Mouse (Mus musculus): Measurements from ENCODE around the gene Fmnl1. TPM values are rescaled to one million over a fixed set of nuclear protein-coding genes. Genes with fewer than 3 reads are reported as not detected.

Fmnl1 gene
- polyA plus RNA-seq, 1 experiment from 2014 or later, result 3.8 TPM

- no peak overlapping the region for H3K4me2 ChIP-seq
- WGBS, result 27% methylated on average over 9 of the region's 9 CpGs
- H3K27ac ChIP-seq, result no peak overlapping the region
- no peak for ATAC-seq (replicated peaks; ENCODE audit: low FRiP score)
- no peaks in the 10 kb centered on the region for H3K9me3 ChIP-seq (replicated peaks)
- H3K27me3 ChIP-seq, result peaks cover 48% of the 10 kb centered on the region
- no peak overlapping the region for H3K9ac ChIP-seq
- H3K4me1 ChIP-seq, result peaks cover 26% of the 10 kb centered on the region
- H3K36me3 ChIP-seq, result no peaks in the 10 kb centered on the region
- H3K4me3 ChIP-seq (replicated peaks), result no peak overlapping the region
Observed at GRCm38 (mm10) chr11:103168690-103169390, 2.1 kb upstream of the Fmnl1 start.

- Histone ChIP-seq H3K27ac (no peak overlapping the region), H3K9me3 (replicated peaks) (no peaks in the 10 kb centered on the region), H3K36me3 (no peaks in the 10 kb centered on the region), H3K4me3 (replicated peaks) (no peak overlapping the region), H3K27me3 (peaks cover 48% of the 10 kb centered on the region), H3K4me2 (no peak overlapping the region), H3K4me1 (peaks cover 26% of the 10 kb centered on the region), H3K9ac (no peak overlapping the region)
- no peak for ATAC-seq (replicated peaks; ENCODE audit: low FRiP score)
- 87% methylated on average over 5 of the region's 5 CpGs for WGBS
Observed at GRCm38 (mm10) chr11:103169664-103170063, 1.2 kb upstream of the Fmnl1 start.

GRCm38 (mm10) chr11:103170111-103170493 is 805 bp upstream of the Fmnl1 start:
- peak overlapping the region; percentile 60 for H3K4me3 ChIP-seq (replicated peaks)
- peaks cover 48% of the 10 kb centered on the region for H3K27me3 ChIP-seq
- H3K36me3 ChIP-seq, result no peaks in the 10 kb centered on the region
- no peak overlapping the region for H3K27ac ChIP-seq
- H3K9me3 ChIP-seq (replicated peaks), result no peaks in the 10 kb centered on the region
- peaks cover 30% of the 10 kb centered on the region for H3K4me1 ChIP-seq
- H3K4me2 ChIP-seq, result peak overlapping the region; percentile 95
- 46% methylated on average over 3 of the region's 3 CpGs for WGBS
- no peak for ATAC-seq (replicated peaks; ENCODE audit: low FRiP score)
- peak overlapping the region; percentile 64; the same call in 1 of the 2 replicates for H3K9ac ChIP-seq

- no peaks in the 10 kb centered on the region for H3K9me3 ChIP-seq (replicated peaks)
- H3K4me2 ChIP-seq, result peak overlapping the region; percentile 95
- peaks cover 48% of the 10 kb centered on the region for H3K27me3 ChIP-seq
- WGBS, result under 1% methylated on average over 23 of the region's 23 CpGs
- H3K9ac ChIP-seq, result peak overlapping the region; percentile 64
- H3K36me3 ChIP-seq, result no peaks in the 10 kb centered on the region
- H3K27ac ChIP-seq, result no peak overlapping the region
- peak overlapping the region; percentile 60 for H3K4me3 ChIP-seq (replicated peaks)
- H3K4me1 ChIP-seq, result peaks cover 38% of the 10 kb centered on the region
- no peak for ATAC-seq (replicated peaks; ENCODE audit: low FRiP score)
Observed at GRCm38 (mm10) chr11:103171286-103171620, 346 bp downstream of the Fmnl1 start.

GRCm38 (mm10) chr11:103171703-103172391 is 940 bp downstream of the Fmnl1 start:
- no peak overlapping the region; the same call in 1 of the 2 replicates for H3K9ac ChIP-seq
- peak overlapping the region; percentile 95 for H3K4me2 ChIP-seq
- H3K4me3 ChIP-seq (replicated peaks), result peak overlapping the region; percentile 60
- no peak; the same call in 1 of the 2 replicates for ATAC-seq (replicated peaks; ENCODE audit: low FRiP score)
- no peaks in the 10 kb centered on the region for H3K9me3 ChIP-seq (replicated peaks)
- peak overlapping the region; percentile 45; the same call in 1 of the 2 replicates for H3K27ac ChIP-seq
- peaks cover 39% of the 10 kb centered on the region for H3K4me1 ChIP-seq
- WGBS, result 43% methylated on average over 9 of the region's 9 CpGs
- H3K27me3 ChIP-seq, result peaks cover 48% of the 10 kb centered on the region
- no peaks in the 10 kb centered on the region for H3K36me3 ChIP-seq

GRCm38 (mm10) chr11:103172392-103173040 is 1.6 kb downstream of the Fmnl1 start:
- no peaks in the 10 kb centered on the region for H3K36me3 ChIP-seq
- H3K4me1 ChIP-seq, result peaks cover 39% of the 10 kb centered on the region
- no peak overlapping the region; the same call in 1 of the 2 replicates for H3K4me3 ChIP-seq (replicated peaks)
- ATAC-seq (replicated peaks; ENCODE audit: low FRiP score), result no peak
- H3K9ac ChIP-seq, result no peak overlapping the region
- 70% methylated on average over 6 of the region's 6 CpGs for WGBS
- peaks cover 48% of the 10 kb centered on the region for H3K27me3 ChIP-seq
- H3K27ac ChIP-seq, result peak overlapping the region; percentile 45; the same call in 1 of the 2 replicates
- H3K4me2 ChIP-seq, result peak overlapping the region; percentile 95
- no peaks in the 10 kb centered on the region for H3K9me3 ChIP-seq (replicated peaks)

GRCm38 (mm10) chr11:103173041-103173770 is 2.3 kb downstream of the Fmnl1 start:
- no peak overlapping the region for H3K4me3 ChIP-seq (replicated peaks)
- peaks cover 48% of the 10 kb centered on the region for H3K27me3 ChIP-seq
- H3K36me3 ChIP-seq, result no peaks in the 10 kb centered on the region
- H3K9me3 ChIP-seq (replicated peaks), result no peaks in the 10 kb centered on the region
- ATAC-seq (replicated peaks; ENCODE audit: low FRiP score), result no peak
- H3K9ac ChIP-seq, result no peak overlapping the region
- H3K27ac ChIP-seq, result no peak overlapping the region
- 79% methylated on average over 7 of the region's 7 CpGs for WGBS
- peaks cover 39% of the 10 kb centered on the region for H3K4me1 ChIP-seq
- H3K4me2 ChIP-seq, result no peak overlapping the region

- no peaks in the 10 kb centered on the region for H3K36me3 ChIP-seq
- no peak for ATAC-seq (replicated peaks; ENCODE audit: low FRiP score)
- H3K4me3 ChIP-seq (replicated peaks), result no peak overlapping the region
- H3K4me1 ChIP-seq, result peaks cover 39% of the 10 kb centered on the region
- no peak overlapping the region for H3K4me2 ChIP-seq
- H3K27me3 ChIP-seq, result peaks cover 43% of the 10 kb centered on the region
- no peak overlapping the region for H3K9ac ChIP-seq
- WGBS, result 91% methylated on average over 11 of the region's 11 CpGs
- no peak overlapping the region for H3K27ac ChIP-seq
- H3K9me3 ChIP-seq (replicated peaks), result no peaks in the 10 kb centered on the region
Observed at GRCm38 (mm10) chr11:103173771-103174344, 3.0 kb downstream of the Fmnl1 start.

GRCm38 (mm10) chr11:103174411-103174832 is 3.5 kb downstream of the Fmnl1 start:
- H3K9me3 ChIP-seq (replicated peaks), result no peaks in the 10 kb centered on the region
- ATAC-seq (replicated peaks; ENCODE audit: low FRiP score), result no peak
- peak overlapping the region; percentile 62; the same call in 1 of the 2 replicates for H3K27ac ChIP-seq
- no peak overlapping the region for H3K9ac ChIP-seq
- H3K27me3 ChIP-seq, result peaks cover 37% of the 10 kb centered on the region
- peaks cover 39% of the 10 kb centered on the region for H3K4me1 ChIP-seq
- WGBS, result 72% methylated on average over 5 of the region's 5 CpGs
- no peak overlapping the region for H3K4me3 ChIP-seq (replicated peaks)
- no peaks in the 10 kb centered on the region for H3K36me3 ChIP-seq
- H3K4me2 ChIP-seq, result no peak overlapping the region

GRCm38 (mm10) chr11:103174891-103175391 is 4.0 kb downstream of the Fmnl1 start:
- Histone ChIP-seq H3K4me1 (peaks cover 39% of the 10 kb centered on the region), H3K4me3 (replicated peaks) (no peak overlapping the region), H3K27ac (peak overlapping the region; percentile 62), H3K9me3 (replicated peaks) (no peaks in the 10 kb centered on the region), H3K9ac (no peak overlapping the region), H3K4me2 (no peak overlapping the region), H3K27me3 (peaks cover 32% of the 10 kb centered on the region), H3K36me3 (no peaks in the 10 kb centered on the region)
- peak; percentile 31; the same call in 1 of the 2 replicates for ATAC-seq (replicated peaks; ENCODE audit: low FRiP score)
- WGBS, result 30% methylated on average over 8 of the region's 8 CpGs

GRCm38 (mm10) chr11:103175688-103176442 is 5.0 kb downstream of the Fmnl1 start:
- no peak overlapping the region for H3K27ac ChIP-seq
- 59% methylated on average over 14 of the region's 14 CpGs for WGBS
- no peaks in the 10 kb centered on the region for H3K36me3 ChIP-seq
- no peaks in the 10 kb centered on the region for H3K9me3 ChIP-seq (replicated peaks)
- no peak overlapping the region for H3K4me3 ChIP-seq (replicated peaks)
- H3K4me1 ChIP-seq, result peaks cover 31% of the 10 kb centered on the region
- H3K4me2 ChIP-seq, result no peak overlapping the region
- ATAC-seq (replicated peaks; ENCODE audit: low FRiP score), result no peak
- H3K9ac ChIP-seq, result no peak overlapping the region
- peaks cover 23% of the 10 kb centered on the region for H3K27me3 ChIP-seq
